Mouse (Mus musculus) right cerebral cortex, adult 2 months (tissue): ENCODE results near the gene Elmsan1.

Experiments
- DNase-seq, 2 experiments: peaks; one replicate each; pipeline ENCODE4 v3.0.0; 2021 to 2022; ENCODE audit warnings: low spot score in 2 of 2

The Elmsan1 gene

DNA sequence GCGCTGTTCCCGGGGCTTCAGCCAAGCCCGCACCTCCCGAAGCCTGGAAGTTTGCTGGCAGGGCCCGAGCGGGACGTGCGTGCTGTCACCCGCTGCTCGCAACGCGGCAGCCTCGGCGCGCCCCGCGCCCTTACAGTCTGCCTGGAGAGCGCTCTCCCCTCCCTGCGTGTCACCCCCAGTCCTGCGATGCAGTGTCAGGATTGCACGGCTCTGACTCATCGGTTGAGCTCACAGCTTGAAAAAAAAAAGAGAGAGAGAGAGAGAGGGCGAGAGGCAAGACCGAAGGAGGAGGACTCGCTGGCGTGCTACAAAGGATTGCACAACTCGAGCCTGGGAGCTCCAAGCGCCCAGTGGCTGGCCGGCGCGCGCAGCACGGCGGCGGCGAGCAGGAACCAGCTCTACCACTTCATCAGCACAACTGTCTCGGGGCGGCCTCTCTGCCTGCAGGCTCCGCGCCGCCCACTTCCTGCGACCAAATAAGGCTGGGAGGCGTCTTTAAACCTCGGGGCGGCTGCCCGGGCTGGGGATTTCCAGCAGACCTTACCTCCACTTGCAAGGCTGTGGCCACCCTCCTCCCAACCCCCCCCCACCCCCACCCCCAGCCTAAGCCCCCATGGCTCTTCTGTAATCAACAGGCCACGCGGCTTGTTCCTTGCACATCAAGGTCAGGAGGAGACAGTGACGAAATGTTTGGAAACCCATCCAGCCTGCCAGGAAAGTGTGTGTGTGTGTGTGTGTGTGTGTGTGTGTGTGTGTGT, 24.9 kb downstream of the Elmsan1 start:
- DNase-seq, result peak; percentile 89 to 91

DNA sequence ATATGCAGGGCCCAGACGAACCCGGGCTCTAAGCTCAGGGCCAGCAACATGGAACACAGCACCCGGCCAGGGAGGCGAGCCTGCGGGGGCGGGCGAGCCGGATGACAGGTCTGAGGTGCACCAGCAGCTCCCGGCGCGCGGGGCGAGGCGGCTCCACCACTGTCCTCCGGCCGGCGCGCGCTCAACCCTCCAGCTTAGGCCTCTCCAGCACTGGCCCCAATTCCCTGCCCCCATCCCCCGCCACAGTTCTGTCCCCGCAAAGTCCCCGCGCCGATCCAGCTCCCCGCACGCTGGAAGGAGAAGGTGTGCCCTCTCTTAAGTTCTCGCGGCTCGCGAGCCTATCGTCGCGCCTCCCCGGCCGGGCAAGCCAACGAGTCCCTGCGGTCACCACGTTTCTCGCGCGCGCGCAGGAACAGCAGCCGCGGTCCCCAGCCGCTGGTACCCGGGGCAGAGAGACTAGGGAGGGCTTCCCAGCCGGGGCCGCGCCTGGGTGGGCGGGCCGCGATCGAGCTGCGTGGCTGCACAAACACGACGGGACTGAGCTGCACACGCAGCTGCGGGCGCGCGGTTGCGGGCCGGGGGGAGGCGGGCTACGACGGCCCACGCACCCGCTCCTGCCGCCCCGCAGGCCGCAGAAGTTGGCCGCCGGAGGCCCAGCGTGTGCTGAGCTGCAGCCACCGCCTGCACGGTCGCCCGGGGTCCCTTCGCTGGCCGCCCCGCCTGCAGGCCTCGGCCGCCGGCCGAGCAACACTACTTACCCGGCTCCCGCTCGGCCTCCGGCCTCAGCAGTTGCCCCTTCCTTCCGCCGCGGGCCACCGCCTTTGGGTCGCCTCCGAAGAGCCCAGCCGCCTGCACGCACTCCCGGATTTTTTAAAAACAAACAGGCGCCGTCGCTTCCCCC, 25.7 kb downstream of the Elmsan1 start:
- DNase-seq, result peak in 1 of 2 experiments; percentile 53

GRCm38 (mm10) chr12:84192280-84192679, 26.4 kb downstream of the Elmsan1 start:
- DNase-seq, result no peak

- no peak for DNase-seq
Observed at GRCm38 (mm10) chr12:84191770-84192169, 26.9 kb downstream of the Elmsan1 start.

GRCm38 (mm10) chr12:84191190-84191589, 27.5 kb downstream of the Elmsan1 start:
- no peak for DNase-seq

DNA sequence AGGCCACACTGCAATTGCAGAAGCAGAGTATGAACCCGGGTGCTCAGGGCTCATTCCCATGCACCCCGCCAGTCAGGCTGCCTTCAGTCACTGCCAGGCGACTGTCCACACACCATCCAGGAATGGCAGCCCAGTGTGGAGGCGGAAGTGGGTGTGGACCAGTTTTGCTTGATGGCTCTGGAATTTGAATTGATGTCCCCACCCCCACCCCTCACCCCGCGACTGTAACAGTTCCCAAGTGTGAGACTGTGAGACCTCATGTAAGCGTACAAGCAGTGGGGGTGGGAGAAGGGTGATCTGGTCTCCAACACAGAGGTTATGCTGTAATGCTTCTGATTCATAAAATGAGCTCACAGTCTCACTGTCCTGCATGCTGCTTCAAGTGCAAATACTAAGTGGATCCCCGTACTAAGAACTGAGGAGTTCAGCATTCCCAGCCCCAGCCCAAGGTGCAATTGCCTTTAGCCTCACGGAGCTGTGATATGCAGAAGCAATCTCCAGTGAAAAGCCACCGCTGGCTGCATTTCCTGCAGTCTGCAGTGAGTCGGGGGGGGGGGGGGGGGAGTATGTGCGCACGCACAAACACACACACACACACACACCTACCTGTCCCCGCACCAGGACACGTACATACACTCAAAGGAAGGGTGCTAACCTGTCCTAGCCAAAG, 28.4 kb downstream of the Elmsan1 start:
- DNase-seq, result no peak

GRCm38 (mm10) chr12:84188881-84189444, 29.7 kb downstream of the Elmsan1 start:
- no peak for DNase-seq

DNA sequence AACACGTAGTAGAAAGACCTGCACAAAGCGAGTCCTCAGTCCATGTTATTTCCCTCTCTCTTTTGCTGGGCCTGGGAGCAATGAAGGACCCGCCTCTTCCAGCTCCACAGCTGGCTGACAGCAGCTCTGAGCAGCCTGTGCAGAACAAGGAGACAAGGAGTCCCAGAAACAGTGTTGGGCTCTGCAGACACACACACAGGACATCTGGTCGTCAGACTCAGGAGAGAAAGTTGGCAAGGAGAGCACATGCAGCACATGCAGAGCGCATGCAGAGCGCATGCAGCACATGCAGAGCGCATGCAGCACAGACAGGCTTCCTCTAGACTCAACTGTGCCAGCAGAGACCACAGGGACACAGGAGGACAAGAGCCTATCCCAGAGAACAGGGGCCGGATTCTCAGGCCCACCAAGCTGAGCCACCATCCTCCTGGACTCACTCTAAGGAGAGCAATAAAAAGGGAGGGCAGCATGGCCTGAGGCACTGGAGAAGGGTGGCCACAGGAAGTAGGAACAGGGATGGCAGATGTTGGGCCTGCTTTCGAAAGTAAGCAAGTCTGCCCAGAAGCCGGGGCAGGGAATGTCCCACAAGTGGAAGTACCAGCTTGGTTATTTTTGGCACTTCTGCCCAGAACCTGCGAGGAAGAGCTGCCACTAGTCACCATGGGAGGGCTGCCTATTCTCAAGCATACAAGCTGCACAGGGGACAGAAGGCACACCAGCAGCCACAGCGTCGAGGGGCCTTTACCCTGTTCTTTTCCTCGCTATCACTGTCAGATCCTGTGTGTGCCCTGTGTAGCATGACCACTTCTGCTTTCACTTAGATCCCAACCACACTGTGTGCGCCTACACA, 30.7 kb downstream of the Elmsan1 start:
- DNase-seq, result no peak

DNA sequence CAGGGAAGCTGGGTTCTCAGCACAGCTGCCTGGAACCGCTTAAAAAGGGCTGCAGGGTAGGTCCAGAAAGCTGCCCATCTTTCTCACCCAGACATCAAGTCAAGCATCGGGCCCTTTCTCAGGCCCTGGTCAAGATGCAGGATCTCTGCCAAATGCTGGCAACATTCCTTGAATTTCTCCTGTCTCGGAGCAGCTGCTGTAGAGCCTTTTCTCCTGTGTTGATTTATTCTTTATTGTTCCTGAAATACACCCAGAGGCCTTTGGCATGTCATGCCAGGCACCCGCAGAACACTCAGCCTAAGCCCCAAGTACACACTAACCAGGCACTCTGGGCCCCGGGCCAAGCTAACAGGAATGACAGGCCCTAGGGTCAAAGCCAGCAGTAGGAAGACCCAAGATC, 31.7 kb downstream of the Elmsan1 start:
- DNase-seq, result no peak

DNA sequence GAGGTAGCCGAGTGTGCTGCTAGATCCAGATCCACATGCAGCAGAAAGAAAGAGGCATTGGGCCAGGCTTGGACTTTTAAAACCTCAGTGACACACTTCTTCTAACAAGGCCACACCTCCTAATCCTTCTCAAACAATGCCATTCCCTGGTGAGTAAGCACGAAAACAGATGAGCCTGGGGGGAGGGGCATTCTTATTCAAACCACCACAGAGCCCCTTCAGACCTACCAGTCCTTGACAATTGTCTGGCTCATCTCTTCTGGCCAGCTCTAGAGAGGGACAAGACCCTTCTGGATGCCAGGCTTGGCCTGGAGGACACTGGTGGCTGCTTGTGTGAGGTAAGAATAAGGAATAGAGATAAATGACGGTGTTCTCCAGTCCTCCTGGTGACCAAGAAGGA, 32.1 kb downstream of the Elmsan1 start:
- no peak for DNase-seq

DNA sequence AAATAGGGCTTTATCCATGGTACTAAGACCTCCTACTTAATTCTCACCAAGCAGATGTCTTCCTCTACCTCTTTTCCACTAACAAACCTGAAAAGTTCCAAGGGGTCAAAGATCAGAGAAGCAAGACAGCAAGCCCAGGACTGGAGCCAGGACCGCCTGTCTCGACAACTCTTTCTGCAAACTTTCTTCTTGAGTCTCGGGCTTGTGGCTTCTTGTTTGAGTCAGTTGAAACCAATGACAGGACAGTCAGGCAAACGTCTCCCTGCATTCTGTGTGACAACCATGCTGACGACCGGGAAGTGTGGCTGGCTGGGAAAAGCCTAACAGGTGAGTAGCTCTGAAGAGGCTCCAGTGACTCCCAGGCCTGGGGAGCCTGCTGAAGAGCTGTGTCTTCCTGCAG, 33.1 kb downstream of the Elmsan1 start:
- DNase-seq, result no peak

GRCm38 (mm10) chr12:84184979-84185378, 33.7 kb downstream of the Elmsan1 start:
- no peak for DNase-seq

DNA sequence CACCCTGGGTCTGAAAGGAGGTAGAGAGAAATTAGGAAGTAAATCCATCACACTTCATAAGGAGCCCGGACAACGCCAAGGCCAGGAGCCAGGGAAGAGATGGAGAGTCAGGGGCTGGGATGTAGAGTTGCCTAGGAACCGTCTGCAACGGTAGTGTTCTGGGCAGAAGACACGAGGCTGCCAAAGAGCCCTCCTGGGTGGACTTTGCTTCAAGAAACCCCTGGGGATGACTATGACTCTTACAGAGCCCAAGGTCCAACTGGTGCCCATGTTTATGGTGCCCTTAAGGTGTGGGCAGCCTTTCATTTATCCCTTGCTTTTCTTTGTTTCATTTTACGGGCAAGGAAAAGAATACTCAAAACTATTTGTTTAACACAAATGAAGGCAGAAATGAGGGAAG, 36.7 kb downstream of the Elmsan1 start:
- no peak for DNase-seq

- DNase-seq, result peak in 1 of 2 experiments; percentile 40
Observed at GRCm38 (mm10) chr12:84180701-84181435, 37.8 kb downstream of the Elmsan1 start.

DNA sequence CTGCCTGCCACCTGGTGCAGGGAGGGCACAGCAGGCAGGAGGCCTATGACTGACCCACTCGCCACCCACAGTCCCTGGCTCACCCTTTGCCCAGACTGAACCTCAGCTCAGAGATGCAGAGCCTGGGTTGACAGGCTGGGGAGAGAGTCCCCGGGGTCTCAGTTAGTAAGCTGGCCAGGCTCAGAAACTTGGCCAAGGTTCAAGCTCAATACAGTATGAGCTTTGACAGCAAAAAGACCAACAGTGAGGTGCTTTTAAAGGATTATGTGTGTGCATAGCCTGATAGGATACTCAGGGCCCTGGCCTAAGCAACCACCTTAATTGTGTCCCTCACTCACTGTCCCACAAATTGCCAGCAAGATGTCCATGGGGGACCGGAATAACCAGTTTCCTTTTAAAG, 38.6 kb downstream of the Elmsan1 start:
- no peak for DNase-seq

GRCm38 (mm10) chr12:84178652-84179445, 39.8 kb downstream of the Elmsan1 start:
- DNase-seq, result no peak

GRCm38 (mm10) chr12:84178052-84178451, 40.6 kb downstream of the Elmsan1 start:
- DNase-seq, result no peak

GRCm38 (mm10) chr12:84176886-84177765, 41.6 kb downstream of the Elmsan1 start:
- no peak for DNase-seq
